Mouse (Mus musculus) cerebellum, postnatal 10 days (tissue): ENCODE measurements around the gene Rnf141.

Experiments
- DNase-seq, 2 experiments: peaks; one replicate each; pipeline ENCODE4 v3.0.0; 2021; ENCODE audit warnings: mixed read lengths in 2 of 2

The Rnf141 gene

GRCm38 (mm10) chr7:110823995-110824953, 20.0 kb downstream of the Rnf141 start:
- no peak for DNase-seq

- DNase-seq: no peak
Observed at GRCm38 (mm10) chr7:110823593-110823992, 20.7 kb downstream of the Rnf141 start.

GRCm38 (mm10) chr7:110823076-110823475, 21.2 kb downstream of the Rnf141 start:
- DNase-seq: no peak

GRCm38 (mm10) chr7:110822055-110822454, 22.2 kb downstream of the Rnf141 start:
- DNase-seq: no peak

- DNase-seq: peak; percentile 71 to 82
Observed at GRCm38 (mm10) chr7:110821653-110822052, 22.6 kb downstream of the Rnf141 start.

GRCm38 (mm10) chr7:110821068-110821467, 23.2 kb downstream of the Rnf141 start:
- no peak for DNase-seq

GRCm38 (mm10) chr7:110818787-110819350, 25.4 kb downstream of the Rnf141 start:
- no peak for DNase-seq

- DNase-seq: peak in 1 of 2 experiments; percentile 70
Observed at GRCm38 (mm10) chr7:110818206-110818605, 26.1 kb downstream of the Rnf141 start.

GRCm38 (mm10) chr7:110816037-110816436, 28.2 kb downstream of the Rnf141 start:
- DNase-seq: peak; percentile 57 to 75

GRCm38 (mm10) chr7:110813983-110814382, 30.3 kb downstream of the Rnf141 start:
- DNase-seq: no peak

- DNase-seq: no peak
Observed at GRCm38 (mm10) chr7:110811529-110811928, 32.7 kb downstream of the Rnf141 start.

- DNase-seq: peak in 1 of 2 experiments; percentile 43
Observed at GRCm38 (mm10) chr7:110810995-110811394, 33.3 kb downstream of the Rnf141 start.

- no peak for DNase-seq
Observed at GRCm38 (mm10) chr7:110809585-110810557, 34.4 kb downstream of the Rnf141 start.

- no peak for DNase-seq
Observed at GRCm38 (mm10) chr7:110808962-110809361, 35.3 kb downstream of the Rnf141 start.

GRCm38 (mm10) chr7:110807460-110808030, 36.7 kb downstream of the Rnf141 start:
- DNase-seq: no peak

GRCm38 (mm10) chr7:110804266-110804665, 40.0 kb downstream of the Rnf141 start:
- peak; percentile 64 to 77 for DNase-seq

- DNase-seq: no peak
Observed at GRCm38 (mm10) chr7:110803131-110803530, 41.1 kb downstream of the Rnf141 start.

GRCm38 (mm10) chr7:110801028-110801427, 43.2 kb downstream of the Rnf141 start:
- peak; percentile 89 to 92 for DNase-seq

GRCm38 (mm10) chr7:110797722-110798409, 46.4 kb downstream of the Rnf141 start:
- DNase-seq: no peak

- DNase-seq: peak in 1 of 2 experiments; percentile 44
Observed at GRCm38 (mm10) chr7:110796367-110797051, 47.7 kb downstream of the Rnf141 start.

- DNase-seq: no peak
Observed at GRCm38 (mm10) chr7:110794722-110795121, 49.5 kb downstream of the Rnf141 start.
